Mouse (Mus musculus) MEL (cell line): ENCODE results near the gene Foxn1. TPM values are rescaled to one million over a fixed set of nuclear protein-coding genes. Genes with fewer than 3 reads are reported as not detected.

Source experiments
- DNase-seq: peaks from one replicate; pipeline ENCODE4 v3.0.0; 2011; ENCODE audit warnings: low read depth, low spot score
- H3K27ac ChIP-seq: 2 replicates; pipeline ENCODE4 v1.5.1; 2012; ENCODE audit warnings: low read depth, mild to moderate bottlenecking, control low read depth, low read length, moderate library complexity; ENCODE audit not compliant: control insufficient read depth
- H3K27me3 ChIP-seq, 2 experiments: fragments of 150-350 bp in 1 of 2; sonication (generic) in 1 of 2; 2 replicates each; pipeline ENCODE4 v1.6.1; 2012; ENCODE audit warnings: low read length in 2 of 2, mild to moderate bottlenecking in 2 of 2, improper control_type of control experiment in 1 of 2, moderate library complexity in 1 of 2; ENCODE audit not compliant: insufficient read depth in 2 of 2, control insufficient read depth in 1 of 2
- H3K36me3 ChIP-seq, 2 experiments: 2 replicates each; pipeline ENCODE4 v1.6.1; 2012 to 2014; ENCODE audit warnings: low read length in 2 of 2, improper control_type of control experiment in 1 of 2, inconsistent platforms in 1 of 2, mild to moderate bottlenecking in 1 of 2; ENCODE audit not compliant: insufficient read depth in 2 of 2, control insufficient read depth in 1 of 2
- H3K4me1 ChIP-seq, 2 experiments: fragments of 150-350 bp in 1 of 2; sonication (generic) in 1 of 2; 2 replicates each; pipeline ENCODE4 v1.6.1; 2012; ENCODE audit warnings: low read length in 2 of 2, improper control_type of control experiment in 1 of 2, mild to moderate bottlenecking in 1 of 2; ENCODE audit not compliant: insufficient read depth in 2 of 2, control insufficient read depth in 1 of 2
- H3K4me3 ChIP-seq, 2 experiments: fragments of 150-350 bp in 1 of 2; sonication (generic) in 1 of 2; 2 replicates each; pipeline ENCODE4 v1.5.1; 2012; ENCODE audit warnings: low read depth in 2 of 2, low read length in 2 of 2, mild to moderate bottlenecking in 2 of 2, moderate library complexity in 2 of 2, control low read depth in 1 of 2, improper control_type of control experiment in 1 of 2; ENCODE audit not compliant: control insufficient read depth in 1 of 2, insufficient read depth in 1 of 2
- H3K79me2 ChIP-seq: 2 replicates; pipeline ENCODE4 v1.6.1; 2012; ENCODE audit warnings: mild to moderate bottlenecking, low read length, moderate library complexity; ENCODE audit not compliant: control insufficient read depth, poor library complexity, insufficient read depth
- H3K9ac ChIP-seq: 2 replicates; pipeline ENCODE4 v1.6.1; 2012; ENCODE audit warnings: low read depth, mild to moderate bottlenecking, control low read depth, low read length, moderate library complexity; ENCODE audit not compliant: control insufficient read depth, poor library complexity, severe bottlenecking
- H3K9me3 ChIP-seq: fragments of 150-350 bp; sonication (generic); replicated peaks from 2 replicates; pipeline ENCODE4 v1.6.1; 2012; ENCODE audit warnings: mild to moderate bottlenecking, low read length, improper control_type of control experiment, moderate library complexity; ENCODE audit not compliant: insufficient read depth
- CHD1 ChIP-seq: IDR thresholded peaks from 2 replicates; pipeline ENCODE4 v1.6.1; 2012; ENCODE audit warnings: low read depth, mild to moderate bottlenecking, inconsistent platforms, low read length, improper control_type of control experiment
- E2F4 ChIP-seq: IDR thresholded peaks from 2 replicates; pipeline ENCODE4 v1.6.1; 2011; ENCODE audit warnings: low read depth, low read length, improper control_type of control experiment, borderline replicate concordance
- ELF1 ChIP-seq: IDR thresholded peaks from 2 replicates; pipeline ENCODE4 v1.6.1; 2014; ENCODE audit warnings: low read depth, mild to moderate bottlenecking, inconsistent platforms, low read length, improper control_type of control experiment, moderate library complexity
- EP300 ChIP-seq, 2 experiments: IDR thresholded peaks; 2 replicates each; pipeline ENCODE4 v1.6.1; 2011; ENCODE audit warnings: improper control_type of control experiment in 2 of 2, low read length in 2 of 2, low read depth in 1 of 2, mild to moderate bottlenecking in 1 of 2
- ETS1 ChIP-seq: IDR thresholded peaks from 2 replicates; pipeline ENCODE4 v1.6.1; 2012; ENCODE audit warnings: low read depth, mild to moderate bottlenecking, inconsistent platforms, low read length, improper control_type of control experiment, moderate library complexity
- GATA1 ChIP-seq: IDR thresholded peaks from 2 replicates; pipeline ENCODE4 v1.6.1; 2011; ENCODE audit warnings: low read depth, low read length, improper control_type of control experiment
- HCFC1 ChIP-seq: IDR thresholded peaks from 2 replicates; pipeline ENCODE4 v1.6.1; 2012; ENCODE audit warnings: low read depth, mild to moderate bottlenecking, inconsistent platforms, low read length, improper control_type of control experiment, moderate library complexity
- MAFK ChIP-seq: IDR thresholded peaks from 2 replicates; pipeline ENCODE4 v1.6.1; 2011; ENCODE audit warnings: low read depth, mild to moderate bottlenecking, low read length, improper control_type of control experiment, borderline replicate concordance
- MAZ ChIP-seq: IDR thresholded peaks from 2 replicates; pipeline ENCODE4 v1.6.1; 2012; ENCODE audit warnings: low read depth, mild to moderate bottlenecking, inconsistent platforms, low read length, improper control_type of control experiment
- MYC ChIP-seq: IDR thresholded peaks from 2 replicates; pipeline ENCODE4 v1.6.1; 2011; ENCODE audit warnings: low read depth, mild to moderate bottlenecking, low read length, improper control_type of control experiment, moderate library complexity
- NELFE ChIP-seq: IDR thresholded peaks from 2 replicates; pipeline ENCODE4 v1.6.1; 2011; ENCODE audit warnings: low read depth, low read length, improper control_type of control experiment
- POLR2AphosphoS5 ChIP-seq: IDR thresholded peaks from 2 replicates; pipeline ENCODE4 v1.6.1; 2012; ENCODE audit warnings: low read depth, borderline replicate concordance, mild to moderate bottlenecking, inconsistent platforms, low read length, moderate library complexity, mixed read lengths
- RAD21 ChIP-seq: IDR thresholded peaks from 2 replicates; pipeline ENCODE4 v1.6.1; 2011; ENCODE audit warnings: mild to moderate bottlenecking, low read depth, low read length, improper control_type of control experiment
- RCOR1 ChIP-seq: IDR thresholded peaks from 2 replicates; pipeline ENCODE4 v1.6.1; 2012; ENCODE audit warnings: low read depth, mild to moderate bottlenecking, inconsistent platforms, low read length, improper control_type of control experiment
- SIN3A ChIP-seq: IDR thresholded peaks from 2 replicates; pipeline ENCODE4 v1.6.1; 2012; ENCODE audit warnings: low read length, improper control_type of control experiment, inconsistent platforms
- SMC3 ChIP-seq: IDR thresholded peaks from 2 replicates; pipeline ENCODE4 v1.6.1; 2011; ENCODE audit warnings: low read depth, low read length, improper control_type of control experiment
- USF1 ChIP-seq: IDR thresholded peaks from 2 replicates; pipeline ENCODE4 v1.6.1; 2014; ENCODE audit warnings: low read depth, mild to moderate bottlenecking, inconsistent platforms, low read length, improper control_type of control experiment, moderate library complexity
- ZC3H11A ChIP-seq: IDR thresholded peaks from 2 replicates; pipeline ENCODE4 v1.6.1; 2012; ENCODE audit warnings: low read depth, mild to moderate bottlenecking, inconsistent platforms, low read length, improper control_type of control experiment
- ZMIZ1 ChIP-seq: IDR thresholded peaks from 2 replicates; pipeline ENCODE4 v1.6.1; 2012; ENCODE audit warnings: low read depth, mild to moderate bottlenecking, inconsistent platforms, low read length, improper control_type of control experiment, moderate library complexity
- ZNF384 ChIP-seq: IDR thresholded peaks from 2 replicates; pipeline ENCODE4 v1.6.1; 2012; ENCODE audit warnings: low read depth, mild to moderate bottlenecking, inconsistent platforms, low read length, improper control_type of control experiment
- polyA plus RNA-seq, 2 experiments: library from polyadenylated mRNA; stranded (reverse) in 1 of 2; unstranded in 1 of 2; fragments of >175 nt in 1 of 2; fragments of >200 nt in 1 of 2; gene quantifications; 2 replicates each; pipeline versions ENCODE4 v1.2.1 to v1.2.4; 2012; ENCODE audit warnings: low replicate concordance in 2 of 2, low read depth in 1 of 2; ENCODE audit not compliant: insufficient read length in 2 of 2, insufficient read depth in 1 of 2, missing spikeins in 1 of 2
- total RNA-seq: library from RNA; depleted of rRNA; stranded (reverse); fragments of 300-350 nt; gene quantifications from 2 replicates; pipeline ENCODE4 v1.2.3, GENCODE M21; 2012

Foxn1 gene
- total and polyA plus RNA-seq, 3 experiments, result not detected

DNA sequence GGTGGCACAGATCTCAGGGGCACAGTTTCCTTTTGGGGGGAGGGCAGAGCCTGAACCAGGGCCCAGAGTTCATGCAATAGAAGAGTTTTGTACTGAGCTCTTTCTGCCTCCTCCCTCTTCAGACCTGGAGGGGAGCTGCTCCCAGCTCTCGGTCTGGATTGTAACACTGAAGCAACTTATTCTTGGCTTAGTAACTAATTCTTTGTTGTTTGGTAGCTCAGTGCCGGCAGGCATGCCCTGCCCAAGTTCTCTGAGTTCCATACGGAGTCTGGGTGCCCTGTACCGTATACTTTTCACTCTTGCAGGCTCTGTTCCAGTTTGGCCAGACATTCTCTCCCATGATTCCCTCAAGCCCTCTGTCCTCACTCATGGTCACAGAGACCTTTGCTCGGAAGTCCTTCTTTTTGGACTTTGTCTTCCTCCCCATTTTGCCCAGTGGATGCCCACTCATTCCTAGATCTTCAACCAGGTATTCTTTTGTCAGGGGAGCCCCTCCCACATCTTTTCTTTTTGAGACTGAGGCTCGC lies 26.0 kb upstream of the Foxn1 start:
- Histone ChIP-seq H3K9me3 (no peaks in the 10 kb centered on the region), H3K79me2 (no peaks in the 10 kb centered on the region), H3K27me3 (peaks cover 16 to 20% of the 10 kb centered on the region in 2 experiments), H3K4me1 (no peaks in the 10 kb centered on the region), H3K27ac (no peak overlapping the region), H3K4me3 (no peak overlapping the region), H3K9ac (no peak overlapping the region), H3K36me3 (no peaks in the 10 kb centered on the region)
- no peak for DNase-seq
- no peak for TF ChIP-seq SMC3
- no peak for TF ChIP-seq NELFE
- TF ChIP-seq ELF1, result no peak
- no peak for TF ChIP-seq CHD1

DNA sequence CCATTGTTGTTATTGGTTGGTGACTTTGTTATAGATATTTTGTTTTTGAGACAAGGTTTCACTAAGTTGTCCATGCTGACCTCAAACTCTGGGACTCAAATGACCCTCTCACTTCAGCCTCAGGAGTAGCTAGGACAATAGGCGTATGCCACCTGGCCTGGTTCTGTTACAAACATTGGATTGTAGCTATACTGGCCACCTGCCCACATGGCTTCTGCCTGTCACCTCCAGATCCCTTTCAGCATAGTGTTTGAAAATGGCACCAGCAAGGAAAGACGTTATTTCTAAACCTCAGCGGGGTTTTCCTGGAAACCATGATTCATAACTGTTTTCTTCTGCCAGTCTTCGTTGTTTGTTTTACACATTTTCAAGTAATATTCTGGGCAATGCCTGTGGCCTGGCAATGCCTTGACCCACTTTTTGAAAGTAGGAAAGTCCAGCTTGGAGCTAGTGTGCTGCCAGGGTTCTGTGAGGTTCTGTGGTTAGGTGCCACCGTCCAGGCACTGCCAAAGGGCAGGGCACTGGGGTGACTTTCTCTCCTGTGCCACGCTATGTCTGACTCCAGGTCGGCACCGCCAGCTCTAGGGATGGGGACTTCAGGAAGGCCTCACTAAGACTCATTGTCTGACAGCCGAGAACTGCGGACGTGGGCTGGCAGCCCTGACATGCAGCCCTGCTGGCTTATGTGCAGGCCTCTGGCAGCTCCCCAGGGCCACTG lies 25.4 kb upstream of the Foxn1 start:
- Histone ChIP-seq H3K4me1 (no peaks in the 10 kb centered on the region), H3K27ac (no peak overlapping the region), H3K36me3 (no peaks in the 10 kb centered on the region), H3K9me3 (no peaks in the 10 kb centered on the region), H3K27me3 (peaks cover 13 to 20% of the 10 kb centered on the region in 2 experiments), H3K9ac (no peak overlapping the region), H3K79me2 (no peaks in the 10 kb centered on the region), H3K4me3 (no peak overlapping the region)
- TF ChIP-seq EP300 (IDR thresholded peaks at IDR 0.05; ENCODE audit: low read depth in 1 of 2, low read length in 2 of 2) (no peak), ZC3H11A (no peak), MAFK (no peak), ETS1 (no peak), RAD21 (no peak), SIN3A (no peak), RCOR1 (no peak), USF1 (no peak), HCFC1 (no peak), GATA1 (no peak), ZNF384 (no peak), ZMIZ1 (no peak), MYC (no peak), MAZ (no peak), E2F4 (no peak), POLR2AphosphoS5 (no peak), ELF1 (no peak), CHD1 (no peak)
- DNase-seq, result no peak
